Mouse (Mus musculus): ENCODE measurements around the gene Nat9.

DNA sequence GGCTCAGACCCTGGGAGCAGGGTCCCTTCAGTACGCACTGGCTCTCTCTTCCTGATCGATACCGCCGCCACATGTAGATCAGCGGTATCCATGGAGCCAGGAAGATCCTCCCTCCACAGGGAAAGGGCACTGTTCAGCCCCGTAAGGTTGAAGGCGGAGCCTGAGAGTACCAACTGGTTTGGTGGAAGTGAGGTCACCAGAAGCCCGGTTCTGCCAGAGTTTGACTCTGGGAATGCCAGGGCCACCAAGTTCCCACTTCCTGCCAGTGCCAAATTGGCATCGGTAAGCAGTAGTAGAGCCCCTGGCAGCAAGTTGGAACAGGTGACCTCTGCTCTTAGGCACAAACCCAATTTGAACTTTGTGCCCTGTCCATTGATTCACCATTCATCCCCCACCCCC lies 22.7 kb downstream of the Nat9 start:
- TF ChIP-seq POLR2A (IDR thresholded peaks at IDR 0.05; ENCODE audit: borderline replicate concordance, extremely low read depth, insufficient read depth, insufficient read length, poor library complexity, severe bottlenecking) (no peak), CTCF (IDR thresholded peaks at IDR 0.05; ENCODE audit: borderline replicate concordance, extremely low read depth, insufficient read depth, insufficient read length) (no peak)

All from brain, embryonic 14.5 days (tissue).